Comparison of ENCODE assay signal across 25 mouse cellular contexts in genomic region chr5:22014459-22014858, GRCm38 (mm10).
DNase-seq lines count a peak whose midpoint lies in the region; ATAC-seq lines count a peak whose summit lies in the region.
"Had no signal": no experiment of that assay in that cellular context is flagged by ENCODE, and none has a peak within 500 bp of the region (broad histone marks: within the 10 kb centered on the region; RNA-seq: fewer than 3 reads in every experiment).

No protein-coding gene starts in this region.

- no peaks in the 10 kb centered on the region for H3K27me3 ChIP-seq in forebrain, embryonic 14.5 days (replicated peaks; ENCODE audit: control insufficient read depth, insufficient read depth, low read length)
- no peaks in the 10 kb centered on the region for H3K27me3 ChIP-seq in forebrain, embryonic 15.5 days
- no peaks in the 10 kb centered on the region for H3K27me3 ChIP-seq in midbrain, embryonic 15.5 days (replicated peaks)
- no peaks in the 10 kb centered on the region for H3K27me3 ChIP-seq in midbrain, embryonic 13.5 days
- no peaks in the 10 kb centered on the region for H3K27me3 ChIP-seq in neural tube, embryonic 13.5 days
- no peaks in the 10 kb centered on the region for H3K27me3 ChIP-seq in neural tube, embryonic 15.5 days (replicated peaks)
- H3K27me3 ChIP-seq: CH12.LX; heart, embryonic 13.5 days; hindbrain, embryonic 15.5 days; intestine, embryonic 15.5 days had no signal

- H3K9ac ChIP-seq in forebrain, embryonic 14.5 days (ENCODE audit: low read length): no peak overlapping the region
- no peak overlapping the region for H3K9ac ChIP-seq in forebrain, embryonic 15.5 days (replicated peaks)
- H3K9ac ChIP-seq in midbrain, embryonic 15.5 days: no peak overlapping the region
- no peak overlapping the region for H3K9ac ChIP-seq in midbrain, embryonic 13.5 days (replicated peaks)
- no peak overlapping the region for H3K9ac ChIP-seq in neural tube, embryonic 13.5 days
- H3K9ac ChIP-seq in neural tube, embryonic 15.5 days (replicated peaks): no peak overlapping the region
- H3K9ac ChIP-seq: forebrain, postnatal 0 days; heart, embryonic 13.5 days; hindbrain, embryonic 15.5 days; intestine, embryonic 15.5 days had no signal

- no peak for DNase-seq in forebrain, embryonic 14.5 days (ENCODE audit: low spot score)
- DNase-seq in MN1 (ENCODE audit: low spot score): no peak
- DNase-seq: adrenal gland, adult 8-10 months; adrenal gland, postnatal 25 days; B cell, adult 2 months; cerebellum, adult 18-20 months; cerebellum, adult 9-10 months; cerebellum, postnatal 14 days; forebrain, postnatal 0 days; gastrocnemius, adult 2 months; gastrocnemius, postnatal 14 days; heart, adult 18-20 months; heart, postnatal 14 days; heart, postnatal 4 days had no signal

- no peak overlapping the region for H3K4me2 ChIP-seq in forebrain, embryonic 14.5 days (ENCODE audit: low read length)
- H3K4me2 ChIP-seq in forebrain, embryonic 15.5 days (replicated peaks): no peak overlapping the region
- H3K4me2 ChIP-seq in midbrain, embryonic 15.5 days: no peak overlapping the region
- H3K4me2 ChIP-seq in midbrain, embryonic 13.5 days (replicated peaks): no peak overlapping the region
- no peak overlapping the region for H3K4me2 ChIP-seq in neural tube, embryonic 13.5 days
- no peak overlapping the region for H3K4me2 ChIP-seq in neural tube, embryonic 15.5 days
- H3K4me2 ChIP-seq: heart, embryonic 13.5 days; hindbrain, embryonic 15.5 days; intestine, embryonic 15.5 days had no signal

- no peaks in the 10 kb centered on the region for H3K4me1 ChIP-seq in forebrain, embryonic 14.5 days (ENCODE audit: control insufficient read depth, insufficient read depth, low read length)
- no peaks in the 10 kb centered on the region for H3K4me1 ChIP-seq in forebrain, embryonic 15.5 days
- no peaks in the 10 kb centered on the region for H3K4me1 ChIP-seq in midbrain, embryonic 15.5 days
- no peaks in the 10 kb centered on the region for H3K4me1 ChIP-seq in midbrain, embryonic 13.5 days (replicated peaks)
- H3K4me1 ChIP-seq in neural tube, embryonic 13.5 days (replicated peaks): 0 out of 2 replicates have a peak, but pooled peaks cover 3% of the 10 kb centered on the region
- H3K4me1 ChIP-seq in neural tube, embryonic 15.5 days: no peaks in the 10 kb centered on the region
- H3K4me1 ChIP-seq: forebrain, embryonic 10.5 days; heart, embryonic 13.5 days; hindbrain, embryonic 15.5 days; intestine, embryonic 15.5 days had no signal

- H3K9me3 ChIP-seq in forebrain, embryonic 14.5 days (replicated peaks; ENCODE audit: control insufficient read depth, low read length): no peaks in the 10 kb centered on the region
- H3K9me3 ChIP-seq in forebrain, embryonic 15.5 days: no peaks in the 10 kb centered on the region
- no peaks in the 10 kb centered on the region for H3K9me3 ChIP-seq in midbrain, embryonic 15.5 days
- no peaks in the 10 kb centered on the region for H3K9me3 ChIP-seq in midbrain, embryonic 13.5 days
- no peaks in the 10 kb centered on the region for H3K9me3 ChIP-seq in neural tube, embryonic 13.5 days
- H3K9me3 ChIP-seq in neural tube, embryonic 15.5 days (replicated peaks): no peaks in the 10 kb centered on the region
- H3K9me3 ChIP-seq: forebrain, embryonic 10.5 days; G1E; heart, embryonic 13.5 days; hindbrain, embryonic 15.5 days; intestine, embryonic 15.5 days had no signal

- no peak overlapping the region for H3K27ac ChIP-seq in forebrain, embryonic 14.5 days (ENCODE audit: low read depth, low read length)
- H3K27ac ChIP-seq in forebrain, embryonic 15.5 days (replicated peaks): no peak overlapping the region
- no peak overlapping the region for H3K27ac ChIP-seq in midbrain, embryonic 15.5 days
- H3K27ac ChIP-seq in midbrain, embryonic 13.5 days: no peak overlapping the region
- H3K27ac ChIP-seq in neural tube, embryonic 13.5 days (replicated peaks): no peak overlapping the region
- H3K27ac ChIP-seq in neural tube, embryonic 15.5 days (replicated peaks): no peak overlapping the region
- H3K27ac ChIP-seq: forebrain, embryonic 10.5 days; gastrocnemius, adult 2 months; heart, embryonic 13.5 days; hindbrain, embryonic 15.5 days; intestine, embryonic 15.5 days had no signal

- no peaks in the 10 kb centered on the region for H3K36me3 ChIP-seq in forebrain, embryonic 14.5 days (ENCODE audit: control insufficient read depth, insufficient read depth, low read length)
- H3K36me3 ChIP-seq in forebrain, embryonic 15.5 days: no peaks in the 10 kb centered on the region
- H3K36me3 ChIP-seq in midbrain, embryonic 15.5 days (replicated peaks): no peaks in the 10 kb centered on the region
- 0 out of 2 replicates have a peak, but pooled peaks cover 2% of the 10 kb centered on the region for H3K36me3 ChIP-seq in midbrain, embryonic 13.5 days
- H3K36me3 ChIP-seq in neural tube, embryonic 13.5 days: peaks cover 3% of the 10 kb centered on the region; the same call in 1 of the 2 replicates
- no peaks in the 10 kb centered on the region for H3K36me3 ChIP-seq in neural tube, embryonic 15.5 days
- H3K36me3 ChIP-seq: forebrain, embryonic 10.5 days; G1E; heart, embryonic 13.5 days; hindbrain, embryonic 15.5 days; intestine, embryonic 15.5 days had no signal

- ATAC-seq in forebrain, embryonic 14.5 days: peak; percentile 57; the same call in 1 of the 2 replicates
- no peak for ATAC-seq in forebrain, embryonic 15.5 days (replicated peaks)
- peak; percentile 20; the same call in 1 of the 2 replicates for ATAC-seq in midbrain, embryonic 15.5 days (replicated peaks)
- ATAC-seq in midbrain, embryonic 13.5 days: no peak
- peak; percentile 85 for ATAC-seq in neural tube, embryonic 13.5 days (ENCODE audit: low read depth)
- ATAC-seq in neural tube, embryonic 15.5 days (ENCODE audit: low FRiP score): no peak; the same call in 1 of the 2 replicates
- ATAC-seq: forebrain, postnatal 0 days; intestine, embryonic 15.5 days had no signal

- 72% methylated on average over 3 of the region's 3 CpGs for WGBS in forebrain, embryonic 14.5 days
- 60% methylated on average over 3 of the region's 3 CpGs for WGBS in forebrain, embryonic 15.5 days
- WGBS in midbrain, embryonic 15.5 days: 73% methylated on average over 3 of the region's 3 CpGs
- 82% methylated on average over 3 of the region's 3 CpGs for WGBS in midbrain, embryonic 13.5 days
- WGBS in neural tube, embryonic 13.5 days: 47% methylated on average over 3 of the region's 3 CpGs
- 29% methylated on average over 3 of the region's 3 CpGs for WGBS in neural tube, embryonic 15.5 days

- H3K4me3 ChIP-seq in forebrain, embryonic 14.5 days (ENCODE audit: low read depth, low read length): no peak overlapping the region
- H3K4me3 ChIP-seq in forebrain, embryonic 15.5 days: no peak overlapping the region
- H3K4me3 ChIP-seq in midbrain, embryonic 15.5 days: no peak overlapping the region
- no peak overlapping the region for H3K4me3 ChIP-seq in midbrain, embryonic 13.5 days (replicated peaks)
- H3K4me3 ChIP-seq in neural tube, embryonic 13.5 days: no peak overlapping the region
- H3K4me3 ChIP-seq in neural tube, embryonic 15.5 days (replicated peaks): no peak overlapping the region
- H3K4me3 ChIP-seq: forebrain, embryonic 10.5 days; gastrocnemius, adult 2 months; heart, embryonic 13.5 days; hindbrain, embryonic 15.5 days; intestine, embryonic 15.5 days had no signal

Comparison
In these comparisons a context has a peak if more than half of its experiments do, and no peak if none do; other contexts are left out.
1. ATAC-seq: peak in forebrain, embryonic 14.5 days (single experiment), midbrain, embryonic 15.5 days (single experiment) and neural tube, embryonic 13.5 days (single experiment); none in forebrain, embryonic 15.5 days (single experiment), midbrain, embryonic 13.5 days (single experiment) and neural tube, embryonic 15.5 days (single experiment).